Mouse (Mus musculus): ENCODE data around the gene Vdac2.

Vdac2 gene

DNA sequence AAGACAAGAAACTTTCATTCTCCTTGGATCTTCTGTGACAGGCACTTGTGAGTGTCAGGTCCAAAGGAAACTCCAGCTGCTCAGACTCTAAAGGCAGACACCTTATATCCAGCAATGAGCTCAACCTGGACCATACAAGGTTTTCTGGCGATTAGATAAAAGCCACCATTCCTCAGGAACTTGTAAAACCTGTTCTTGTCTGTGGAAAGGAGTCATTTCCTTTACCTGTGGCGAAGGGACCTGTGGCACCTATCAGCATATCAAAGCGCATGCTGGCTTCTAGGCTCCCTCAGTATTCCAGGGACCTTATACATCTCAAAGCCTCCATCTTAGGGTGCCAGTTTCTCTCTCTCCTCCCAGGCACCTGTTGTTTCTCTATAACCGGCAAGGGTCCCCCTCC lies 7.6 kb upstream of the Vdac2 start:
- in situ Hi-C loops (cut with MboI) = no loop called here

GRCm38 (mm10) chr14:21820880-21821505 lies 4.0 kb upstream of the Vdac2 start:
- in situ Hi-C loops (cut with MboI) = no loop called here

GRCm38 (mm10) chr14:21822307-21822706 lies 2.7 kb upstream of the Vdac2 start:
- in situ Hi-C loops (cut with MboI) = no loop called here

DNA sequence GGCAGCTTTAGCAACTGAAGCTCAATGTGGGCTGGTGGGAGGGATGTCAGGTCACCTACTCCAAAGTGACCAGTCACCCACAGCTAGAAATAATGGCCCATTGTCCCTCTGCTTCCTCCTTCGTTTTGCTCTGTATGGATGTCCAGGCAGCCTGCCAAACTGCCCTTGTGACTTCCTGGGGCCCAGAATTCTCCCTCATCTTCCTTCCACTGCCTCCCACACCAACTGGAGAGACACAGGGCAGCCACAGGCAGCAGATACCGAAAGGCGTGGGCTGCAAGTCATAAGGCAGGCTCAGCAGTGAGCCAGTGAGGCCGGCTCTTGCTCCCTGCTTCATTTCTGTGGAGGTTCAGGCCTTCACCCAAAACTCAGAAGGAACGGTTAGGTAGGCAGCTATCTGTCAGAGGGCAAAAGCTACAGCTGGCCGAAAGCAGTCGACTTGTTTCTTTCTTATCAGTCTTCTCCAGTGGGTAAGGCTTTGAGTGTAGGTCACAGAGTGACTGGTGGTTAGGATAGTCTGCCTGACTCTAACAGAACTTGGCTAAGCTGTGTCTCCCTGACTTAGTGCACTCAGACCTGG lies 2.2 kb upstream of the Vdac2 start:
- in situ Hi-C loops (cut with MboI) = no loop called here

GRCm38 (mm10) chr14:21823897-21824296 lies 1.1 kb upstream of the Vdac2 start:
- in situ Hi-C loops (cut with MboI) = no loop called here

DNA sequence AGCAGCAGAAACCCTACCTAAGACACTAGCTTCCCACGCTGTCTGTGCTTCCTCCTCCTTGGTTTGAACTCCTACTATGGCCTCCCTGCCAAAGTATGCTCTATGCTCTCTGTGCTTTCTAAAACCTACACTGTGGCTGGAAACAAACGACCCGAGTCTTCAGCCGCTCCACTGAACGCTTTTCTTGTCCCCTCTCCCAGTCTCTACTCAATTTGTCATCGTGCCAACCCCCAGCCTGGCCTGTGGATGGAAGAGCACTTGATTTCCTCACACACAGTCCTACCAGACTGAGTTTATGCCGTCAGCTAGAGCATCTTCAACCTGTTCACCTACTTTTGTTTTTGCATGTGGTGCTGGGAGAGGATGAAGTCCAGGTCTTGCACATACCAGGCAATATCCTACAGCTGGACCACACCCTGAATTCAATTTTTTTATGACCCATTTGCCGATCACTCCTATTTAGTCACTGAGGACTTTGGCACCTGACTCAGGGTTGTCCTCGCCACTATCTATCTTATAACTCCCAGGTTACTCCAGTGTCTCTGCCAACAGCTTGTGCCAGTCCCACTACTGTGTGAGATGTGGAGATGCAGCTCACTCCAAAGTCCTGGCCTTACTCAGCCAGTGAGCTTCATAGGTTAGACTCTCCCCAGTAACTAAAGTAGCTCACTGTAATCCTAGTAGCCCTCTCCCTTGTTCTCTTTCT lies 901 bp downstream of the Vdac2 start:
- in situ Hi-C loops (cut with MboI) = no loop called here

- in situ Hi-C loops (cut with MboI) = no loop called here
Measured at GRCm38 (mm10) chr14:21830876-21831767, 6.1 kb downstream of the Vdac2 start.

GRCm38 (mm10) chr14:21831830-21832403 lies 6.9 kb downstream of the Vdac2 start:
- in situ Hi-C loops (cut with MboI) = no loop called here

DNA sequence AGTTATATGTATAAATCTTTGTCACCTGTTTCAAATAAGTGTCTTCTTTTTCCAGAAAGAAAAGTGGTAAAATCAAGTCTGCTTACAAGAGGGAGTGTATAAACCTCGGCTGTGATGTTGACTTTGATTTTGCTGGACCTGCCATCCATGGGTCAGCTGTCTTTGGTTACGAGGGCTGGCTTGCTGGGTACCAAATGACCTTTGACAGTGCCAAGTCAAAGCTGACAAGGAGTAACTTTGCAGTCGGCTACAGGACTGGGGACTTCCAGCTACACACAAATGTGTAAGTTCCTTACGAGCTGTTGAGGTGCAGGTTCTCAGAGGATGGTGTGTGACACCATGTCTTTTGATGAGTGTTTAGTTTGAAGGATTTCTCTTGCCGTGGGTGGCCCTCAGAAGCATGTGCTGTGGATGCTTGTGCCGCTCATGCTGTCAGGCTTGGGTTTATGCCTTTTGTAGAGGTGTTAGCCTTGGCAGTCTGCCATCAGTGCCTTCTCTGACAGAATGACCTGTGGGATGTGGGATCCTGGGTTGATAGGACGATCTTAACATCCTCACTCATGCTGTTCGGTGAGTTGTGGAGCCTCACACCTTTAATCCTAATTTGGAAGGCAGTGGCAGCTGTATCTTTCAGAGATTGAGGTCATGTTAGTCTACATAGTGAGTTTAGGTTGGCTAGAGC lies 13.4 kb downstream of the Vdac2 start:
- in situ Hi-C loops (cut with MboI) = no loop called here

- in situ Hi-C loops (cut with MboI) = no loop called here
Measured at GRCm38 (mm10) chr14:21841819-21842592, 17.0 kb downstream of the Vdac2 start.

DNA sequence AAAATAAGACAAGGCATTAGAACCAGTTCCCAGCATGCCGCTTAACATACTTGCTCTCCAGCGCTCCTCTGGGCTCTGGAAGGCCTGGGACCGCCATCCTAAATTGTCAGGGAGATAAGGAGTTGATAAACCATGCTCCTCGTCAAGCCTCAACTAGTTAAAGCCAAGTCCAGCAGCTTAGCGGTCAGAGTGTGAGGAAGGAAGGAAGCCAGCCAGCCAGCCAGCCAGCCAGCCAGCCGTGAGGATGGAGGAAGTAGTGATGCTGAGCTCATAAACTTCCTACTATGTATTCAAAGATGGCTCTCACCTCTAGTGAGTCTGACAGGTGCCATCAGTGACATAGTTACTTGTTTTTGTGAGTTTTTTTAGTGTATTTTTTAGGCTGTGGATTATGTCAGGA lies 18.2 kb downstream of the Vdac2 start:
- in situ Hi-C loops (cut with MboI) = no loop called here

GRCm38 (mm10) chr14:21846827-21847380 lies 21.9 kb downstream of the Vdac2 start:
- in situ Hi-C loops (cut with MboI) = no loop called here

DNA sequence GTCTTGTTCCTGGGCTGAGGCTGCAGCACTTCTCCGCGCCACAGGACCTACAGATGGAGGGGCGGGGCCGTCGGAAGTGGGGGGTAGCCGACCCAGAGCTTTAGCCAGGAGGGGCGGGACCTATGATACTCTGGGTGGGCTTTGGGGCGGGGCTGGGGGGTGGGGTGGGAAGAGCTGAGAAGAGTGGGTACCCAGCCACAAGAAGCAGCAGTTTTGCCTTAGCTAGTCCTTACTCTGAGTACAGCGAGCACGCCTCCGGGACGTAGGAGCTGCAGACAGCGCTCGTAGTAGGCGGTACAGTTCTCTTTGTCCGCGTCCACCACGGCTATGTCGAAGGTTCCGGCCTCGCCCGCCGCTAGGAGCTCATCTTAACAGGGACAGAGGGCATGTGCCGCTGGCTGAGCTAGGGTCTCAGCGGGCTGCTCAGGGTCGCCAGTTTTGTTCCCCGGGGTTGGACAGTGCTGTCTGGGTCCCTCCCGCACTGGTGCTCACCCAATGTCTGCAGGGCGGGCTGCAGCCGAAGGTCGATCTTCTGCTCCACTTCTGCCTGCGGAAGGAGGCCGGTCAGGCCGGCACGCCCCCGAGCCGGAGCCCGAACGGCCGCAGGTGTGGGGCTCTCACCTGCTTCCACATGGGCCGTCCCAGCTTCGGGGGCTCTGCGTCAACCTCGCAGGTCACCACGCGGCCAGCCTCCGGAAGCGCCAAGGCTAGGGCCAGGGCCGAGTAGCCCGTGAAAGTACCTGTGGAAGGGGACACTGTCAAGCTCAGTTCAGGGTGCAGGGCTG lies 22.5 kb downstream of the Vdac2 start:
- in situ Hi-C loops (cut with MboI) = no loop called here

GRCm38 (mm10) chr14:21848166-21849154 lies 23.4 kb downstream of the Vdac2 start, which contains the start of gene Comtd1:
TSS of gene Comtd1 (minus strand) at chr14:21848977.
- in situ Hi-C loops (cut with MboI) = no loop called here

DNA sequence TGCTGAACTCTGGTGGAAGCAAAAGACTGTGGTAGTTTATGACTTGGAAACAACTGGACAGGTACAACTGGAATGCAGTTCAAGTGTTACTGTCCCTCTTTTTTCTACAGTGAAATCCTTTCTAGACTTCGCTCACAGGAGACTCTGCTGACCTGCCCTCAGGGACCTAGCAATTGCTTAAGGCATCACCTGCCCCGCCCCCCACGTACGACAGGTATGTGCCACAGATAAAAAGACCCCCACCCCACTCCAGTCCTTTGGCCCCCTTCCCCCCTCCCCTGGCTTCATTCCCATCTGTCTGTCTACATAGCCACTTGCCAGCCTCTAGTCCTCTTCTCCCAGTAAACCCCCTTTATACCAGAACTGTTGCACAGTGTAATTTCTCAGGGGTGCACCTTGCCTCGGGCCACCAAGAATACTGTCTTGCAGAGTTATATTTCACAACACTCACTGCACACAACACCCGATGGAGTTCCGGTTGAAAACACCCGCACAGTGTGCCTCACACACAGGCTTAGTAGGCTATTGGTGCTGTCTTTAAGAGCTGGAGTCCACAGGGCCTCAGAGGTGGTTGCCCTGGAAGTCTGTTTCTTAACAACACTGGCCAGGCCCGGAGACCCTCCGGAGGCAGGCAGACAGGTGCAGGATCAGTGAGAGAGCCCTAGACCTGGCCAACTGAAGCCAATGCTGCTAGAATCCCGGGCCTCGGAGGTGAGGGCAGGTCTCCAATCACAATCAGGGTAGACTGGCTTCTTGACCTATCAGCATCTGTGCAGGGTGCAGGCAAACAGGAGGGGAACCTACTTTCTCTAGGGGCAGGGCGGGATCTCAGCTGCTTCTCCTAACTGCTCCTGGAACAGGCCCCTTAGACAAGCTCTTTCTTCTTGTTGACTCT lies 24.7 kb downstream of the Vdac2 start:
- in situ Hi-C loops (cut with MboI) = loop anchor here (5.0 kb wide), 1 partner anchor 37 kb away; no protein-coding TSS in a partner anchor

DNA sequence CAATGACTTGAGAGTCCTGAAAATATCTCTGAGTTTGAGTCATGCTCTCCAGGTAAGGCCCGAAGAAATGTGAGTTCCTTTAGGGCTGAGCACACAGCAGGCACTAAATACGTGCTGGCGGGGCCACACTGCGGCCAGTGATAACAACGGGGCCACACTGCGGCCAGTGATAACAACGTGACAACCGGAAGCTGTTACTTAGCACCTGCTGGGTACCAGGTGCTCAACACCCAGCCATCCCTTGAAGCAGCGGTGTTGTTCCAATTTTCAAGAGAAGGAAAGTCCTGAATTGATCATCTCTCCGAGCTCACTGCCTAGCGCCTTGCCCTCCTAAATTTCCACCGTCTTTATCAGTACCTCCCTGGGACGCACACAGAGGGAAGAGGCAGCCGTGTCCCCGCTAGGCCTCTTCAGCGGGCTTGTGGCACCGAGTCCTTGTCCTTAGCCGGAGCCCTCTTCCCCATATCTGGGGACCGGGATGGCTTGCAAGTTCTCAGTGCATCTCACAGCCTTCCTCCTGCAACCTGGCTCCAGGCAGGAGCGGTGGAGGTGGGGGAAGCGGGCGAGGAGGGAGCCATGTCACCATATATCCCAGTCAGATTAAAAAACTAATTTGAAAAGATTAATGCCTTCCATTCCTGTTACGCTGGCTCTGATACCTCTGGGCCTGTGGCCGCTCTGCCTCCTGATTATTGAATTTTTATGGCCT lies 25.5 kb downstream of the Vdac2 start:
- in situ Hi-C loops (cut with MboI) = loop anchor here (5.0 kb wide), 1 partner anchor 38 kb away; no protein-coding TSS in a partner anchor
